Mouse (Mus musculus) T-cell, adult 2 months (primary cell): ENCODE data around the gene Gm13889.

Source experiments
- DNase-seq: peaks from one replicate; pipeline ENCODE4 v3.0.0; 2022; ENCODE audit warnings: low spot score

The Gm13889 gene

GRCm38 (mm10) chr2:93956908-93957784 is at the start of gene Gm13889:
TSS of gene Gm13889 (minus strand) at chr2:93957201.
- DNase-seq = no peak

GRCm38 (mm10) chr2:94002331-94002730 is 45.3 kb upstream of the Gm13889 start:
- DNase-seq = peak; percentile 62

- no peak for DNase-seq
These were observed 44.9 kb upstream of the Gm13889 start for GRCm38 (mm10) chr2:94001918-94002317.

- no peak for DNase-seq
These were observed 44.4 kb upstream of the Gm13889 start for GRCm38 (mm10) chr2:94001411-94001810.

GRCm38 (mm10) chr2:93996254-93996653 is 39.3 kb upstream of the Gm13889 start, which contains the start of gene Gm27027:
TSS of gene Gm27027 (minus strand) at chr2:93996354.
- DNase-seq = no peak

GRCm38 (mm10) chr2:93992810-93993209 is 35.8 kb upstream of the Gm13889 start:
- DNase-seq = no peak

GRCm38 (mm10) chr2:93992259-93992658 is 35.3 kb upstream of the Gm13889 start:
- DNase-seq = no peak

GRCm38 (mm10) chr2:93991336-93991735 is 34.3 kb upstream of the Gm13889 start:
- no peak for DNase-seq

- DNase-seq = no peak
These were observed 31.4 kb upstream of the Gm13889 start for GRCm38 (mm10) chr2:93988440-93988839.

- DNase-seq = no peak
These were observed 25.6 kb upstream of the Gm13889 start for GRCm38 (mm10) chr2:93982457-93983235.

- DNase-seq = no peak
These were observed 22.5 kb upstream of the Gm13889 start for GRCm38 (mm10) chr2:93979249-93980120.

GRCm38 (mm10) chr2:93976436-93977252 is 19.6 kb upstream of the Gm13889 start:
- DNase-seq = peak; percentile 46

- DNase-seq = no peak
These were observed 18.8 kb upstream of the Gm13889 start for GRCm38 (mm10) chr2:93975526-93976435.

GRCm38 (mm10) chr2:93975041-93975440 is 18.0 kb upstream of the Gm13889 start:
- no peak for DNase-seq

GRCm38 (mm10) chr2:93971647-93972046 is 14.6 kb upstream of the Gm13889 start:
- DNase-seq = no peak

- no peak for DNase-seq
These were observed 7.6 kb upstream of the Gm13889 start for GRCm38 (mm10) chr2:93964494-93965160.

- DNase-seq = no peak
These were observed 6.8 kb upstream of the Gm13889 start for GRCm38 (mm10) chr2:93963802-93964201.

- no peak for DNase-seq
These were observed 4.7 kb upstream of the Gm13889 start for GRCm38 (mm10) chr2:93961716-93962115.

- DNase-seq = no peak
These were observed 2.3 kb upstream of the Gm13889 start for GRCm38 (mm10) chr2:93959346-93959745.
